Mouse (Mus musculus): ENCODE results near the gene Hist1h2ae.
"Not testable (repeated sequence)": the region's sequence is repeated elsewhere in the genome, so short reads cannot be mapped to it uniquely, and the experiment has no call there.

The Hist1h2ae gene

GRCm38 (mm10) chr13:23551931-23552914 is 18.8 kb downstream of the Hist1h2ae start:
- in situ Hi-C loops (cut with MboI; ENCODE audit: low pct_unique_long_range_greater_than_20kb in 1 of 2, low sequenced_read_pairs in 2 of 2, unreplicated experiment in 1 of 2), result no loop called here

GRCm38 (mm10) chr13:23551146-23551834 is 19.7 kb downstream of the Hist1h2ae start, which contains the start of gene Hist1h4f:
TSS of gene Hist1h4f (minus strand) at chr13:23551648.
- in situ Hi-C loops (cut with MboI; ENCODE audit: low pct_unique_long_range_greater_than_20kb in 1 of 2, low sequenced_read_pairs in 2 of 2, unreplicated experiment in 1 of 2), result not testable (repeated sequence)

GRCm38 (mm10) chr13:23550761-23551145 is 20.3 kb downstream of the Hist1h2ae start:
- in situ Hi-C loops (cut with MboI; ENCODE audit: low pct_unique_long_range_greater_than_20kb in 1 of 2, low sequenced_read_pairs in 2 of 2, unreplicated experiment in 1 of 2), result no loop called here

- in situ Hi-C loops (cut with MboI; ENCODE audit: low pct_unique_long_range_greater_than_20kb in 1 of 2, low sequenced_read_pairs in 2 of 2, unreplicated experiment in 1 of 2), result no loop called here
These were observed 24.3 kb downstream of the Hist1h2ae start for GRCm38 (mm10) chr13:23546694-23547093.

GRCm38 (mm10) chr13:23544787-23545120 is 26.3 kb downstream of the Hist1h2ae start:
- in situ Hi-C loops (cut with MboI; ENCODE audit: low pct_unique_long_range_greater_than_20kb in 1 of 2, low sequenced_read_pairs in 2 of 2, unreplicated experiment in 1 of 2), result not testable (repeated sequence)

- in situ Hi-C loops (cut with MboI; ENCODE audit: low pct_unique_long_range_greater_than_20kb in 1 of 2, low sequenced_read_pairs in 2 of 2, unreplicated experiment in 1 of 2), result no loop called here
These were observed 26.8 kb downstream of the Hist1h2ae start, which contains the start of gene Hist1h3f for GRCm38 (mm10) chr13:23543965-23544786. TSS of gene Hist1h3f (plus strand) at chr13:23544052.

- in situ Hi-C loops (cut with MboI; ENCODE audit: low pct_unique_long_range_greater_than_20kb in 1 of 2, low sequenced_read_pairs in 2 of 2, unreplicated experiment in 1 of 2), result not testable (repeated sequence)
These were observed 27.9 kb downstream of the Hist1h2ae start, which contains the start of gene Hist1h2bh for GRCm38 (mm10) chr13:23542999-23543607. TSS of gene Hist1h2bh (minus strand) at chr13:23543392.

- in situ Hi-C loops (cut with MboI; ENCODE audit: low pct_unique_long_range_greater_than_20kb in 1 of 2, low sequenced_read_pairs in 2 of 2, unreplicated experiment in 1 of 2), result not testable (repeated sequence)
These were observed 28.6 kb downstream of the Hist1h2ae start for GRCm38 (mm10) chr13:23542225-23542980.

- in situ Hi-C loops (cut with MboI; ENCODE audit: low pct_unique_long_range_greater_than_20kb in 1 of 2, low sequenced_read_pairs in 2 of 2, unreplicated experiment in 1 of 2), result no loop called here
These were observed 29.5 kb downstream of the Hist1h2ae start for GRCm38 (mm10) chr13:23541497-23541896.

- in situ Hi-C loops (cut with MboI; ENCODE audit: low pct_unique_long_range_greater_than_20kb in 1 of 2, low sequenced_read_pairs in 2 of 2, unreplicated experiment in 1 of 2), result not testable (repeated sequence)
These were observed 31.2 kb downstream of the Hist1h2ae start for GRCm38 (mm10) chr13:23539821-23540220.

- in situ Hi-C loops (cut with MboI; ENCODE audit: low pct_unique_long_range_greater_than_20kb in 1 of 2, low sequenced_read_pairs in 2 of 2, unreplicated experiment in 1 of 2), result no loop called here
These were observed 32.8 kb downstream of the Hist1h2ae start for GRCm38 (mm10) chr13:23538249-23538648.

- in situ Hi-C loops (cut with MboI; ENCODE audit: low pct_unique_long_range_greater_than_20kb in 1 of 2, low sequenced_read_pairs in 2 of 2, unreplicated experiment in 1 of 2), result no loop called here
These were observed 33.9 kb downstream of the Hist1h2ae start for GRCm38 (mm10) chr13:23537006-23537710.

- in situ Hi-C loops (cut with MboI; ENCODE audit: low pct_unique_long_range_greater_than_20kb in 1 of 2, low sequenced_read_pairs in 2 of 2, unreplicated experiment in 1 of 2), result no loop called here
These were observed 34.8 kb downstream of the Hist1h2ae start for GRCm38 (mm10) chr13:23536076-23536822.

GRCm38 (mm10) chr13:23535137-23536075 is 35.6 kb downstream of the Hist1h2ae start, which contains the start of gene Hist1h3g:
TSS of gene Hist1h3g (plus strand) at chr13:23535422.
- in situ Hi-C loops (cut with MboI; ENCODE audit: low pct_unique_long_range_greater_than_20kb in 1 of 2, low sequenced_read_pairs in 2 of 2, unreplicated experiment in 1 of 2), result not testable (repeated sequence)

Measured in mouse embryonic stem cell (cell line).